Mouse (Mus musculus) midbrain, embryonic 14.5 days (tissue): ENCODE data around the gene Ccdc190. TPM values are rescaled to one million over a fixed set of nuclear protein-coding genes. Genes with fewer than 3 reads are reported as not detected.

Experiments
- ATAC-seq: fragments of 200-750 bp; cut with Nextera tagmentation; 2 replicates; pipeline ENCODE4 v1.8.0; 2017; ENCODE audit warnings: moderate number of reproducible peaks, moderate library complexity; ENCODE audit not compliant: low FRiP score, low TSS enrichment
- DNase-seq: peaks from one replicate; pipeline ENCODE4 v3.0.0-alpha.2; 2015
- H3K27ac ChIP-seq: fragments of 300-500 bp; sonication (generic); replicated peaks from 2 replicates; pipeline ENCODE4 v1.5.1; 2014; ENCODE audit warnings: mild to moderate bottlenecking, low read depth, low read length, moderate library complexity
- H3K27me3 ChIP-seq: fragments of 300-500 bp; sonication (generic); 2 replicates; pipeline ENCODE4 v1.6.1; 2014; ENCODE audit warnings: low read length, control low read depth, mixed read lengths; ENCODE audit not compliant: control insufficient read depth, insufficient read depth
- H3K36me3 ChIP-seq: fragments of 300-500 bp; sonication (generic); 2 replicates; pipeline ENCODE4 v1.6.1; 2014; ENCODE audit warnings: low read length, control low read depth; ENCODE audit not compliant: control insufficient read depth, insufficient read depth
- H3K4me1 ChIP-seq: fragments of 300-500 bp; sonication (generic); 2 replicates; pipeline ENCODE4 v1.6.1; 2014; ENCODE audit warnings: mild to moderate bottlenecking, antibody characterized with exemption, low read length, control low read depth; ENCODE audit not compliant: control insufficient read depth, insufficient read depth
- H3K4me2 ChIP-seq: fragments of 300-500 bp; sonication (generic); 2 replicates; pipeline ENCODE4 v1.6.1; 2014; ENCODE audit warnings: mild to moderate bottlenecking, low read length, moderate library complexity
- H3K4me3 ChIP-seq: fragments of 300-500 bp; sonication (generic); replicated peaks from 2 replicates; pipeline ENCODE4 v1.5.1; 2014; ENCODE audit warnings: low read depth, low read length
- H3K9ac ChIP-seq: fragments of 300-500 bp; sonication (generic); replicated peaks from 2 replicates; pipeline ENCODE4 v1.6.1; 2014; ENCODE audit warnings: mild to moderate bottlenecking, low read length, moderate library complexity
- H3K9me3 ChIP-seq: fragments of 300-500 bp; sonication (generic); 2 replicates; pipeline ENCODE4 v1.6.1; 2016; ENCODE audit warnings: low read length, control low read depth, mixed read lengths; ENCODE audit not compliant: control insufficient read depth
- WGBS: fragments of 180-500 bp; shearing (Covaris S2); extraction: QIAGEN DNeasy Blood & Tissue Kit; methylation state at CpG from one replicate; pipeline ENCODE4 v1.1.7; 2014; 5-methylcytosine and 5-hydroxymethylcytosine counted together
- polyA plus RNA-seq: library from polyadenylated mRNA; unstranded; fragments of >200 nt; fragmentation: Nextera tagmentation; extraction: Ambion mirVana; gene quantifications from 2 replicates; pipeline ENCODE4 v1.2.1, GENCODE M21; 2014

The Ccdc190 gene
- polyA plus RNA-seq, 1 experiment from 2014 or later = 3.4 TPM

GRCm38 (mm10) chr1:169947654-169948053, 19.2 kb downstream of the Ccdc190 start:
- H3K4me3 ChIP-seq = no peak overlapping the region
- H3K4me2 ChIP-seq = no peak overlapping the region
- H3K27me3 ChIP-seq = no peaks in the 10 kb centered on the region
- DNase-seq (no peak), ATAC-seq (no peak)
- WGBS = 87% methylated on average over 6 of the region's 6 CpGs
- H3K4me1 ChIP-seq = no peaks in the 10 kb centered on the region
- no peak overlapping the region for H3K9ac ChIP-seq
- H3K27ac ChIP-seq = no peak overlapping the region
- no peaks in the 10 kb centered on the region for H3K9me3 ChIP-seq
- H3K36me3 ChIP-seq = peaks cover 16% of the 10 kb centered on the region

DNA sequence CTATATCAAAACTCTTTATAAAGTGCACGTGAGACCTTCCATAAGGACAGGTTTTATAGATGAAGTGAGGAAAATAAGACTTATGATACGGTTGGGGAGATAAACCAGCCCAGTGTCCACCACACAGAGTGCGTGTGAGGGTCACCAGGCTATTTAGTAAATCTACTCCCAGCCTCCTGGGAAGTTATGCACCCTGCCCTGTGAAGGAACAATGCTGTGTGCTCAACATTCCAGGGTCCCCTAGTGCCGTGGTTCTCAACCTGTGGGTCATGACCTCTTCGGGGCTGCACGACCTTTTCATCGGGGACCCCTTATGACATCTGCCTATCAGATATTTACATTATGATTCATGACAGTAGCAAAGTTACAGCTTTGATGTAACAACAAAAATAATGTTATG, 19.8 kb downstream of the Ccdc190 start:
- WGBS = 90% methylated on average over 7 of the region's 7 CpGs
- H3K27ac ChIP-seq = no peak overlapping the region
- no peak for ATAC-seq

DNA sequence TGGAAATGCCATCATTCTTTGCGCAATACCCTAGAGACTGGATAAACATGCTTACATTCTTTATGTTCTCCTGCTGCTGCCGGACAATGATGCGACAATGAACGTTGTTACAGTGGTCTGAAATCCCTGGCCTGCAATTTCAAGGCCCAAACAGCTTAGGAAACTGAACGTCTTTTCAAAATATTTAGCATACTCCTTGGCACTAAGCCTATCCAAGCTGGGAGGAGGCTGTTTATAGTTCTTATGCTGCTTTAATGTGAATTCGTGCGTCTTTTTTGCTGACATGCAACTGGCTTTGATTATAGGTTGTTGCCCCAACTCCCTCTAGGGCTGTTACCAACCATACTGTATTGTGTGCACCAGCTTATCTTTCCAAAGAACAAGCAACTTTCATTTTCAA, 20.4 kb downstream of the Ccdc190 start:
- WGBS = 83% methylated on average over 7 of the region's 7 CpGs
- no peak for ATAC-seq

More for the DNA sequence above, 19.8 kb downstream of the Ccdc190 start:
- no peak for DNase-seq
- Histone ChIP-seq H3K4me3 (no peak overlapping the region), H3K4me2 (no peak overlapping the region), H3K36me3 (peaks cover 23% of the 10 kb centered on the region), H3K9me3 (no peaks in the 10 kb centered on the region), H3K9ac (no peak overlapping the region), H3K27me3 (no peaks in the 10 kb centered on the region), H3K4me1 (no peaks in the 10 kb centered on the region)

GRCm38 (mm10) chr1:169949981-169950380, 21.5 kb downstream of the Ccdc190 start:
- WGBS = 84% methylated on average over 7 of the region's 7 CpGs
- no peak for ATAC-seq
- no peak for DNase-seq
- Histone ChIP-seq H3K27me3 (no peaks in the 10 kb centered on the region), H3K9me3 (no peaks in the 10 kb centered on the region), H3K36me3 (peaks cover 36% of the 10 kb centered on the region), H3K4me1 (no peaks in the 10 kb centered on the region), H3K27ac (no peak overlapping the region), H3K9ac (no peak overlapping the region), H3K4me2 (no peak overlapping the region), H3K4me3 (no peak overlapping the region)

More for the DNA sequence above, 20.4 kb downstream of the Ccdc190 start:
- Histone ChIP-seq H3K4me3 (no peak overlapping the region), H3K36me3 (peaks cover 27% of the 10 kb centered on the region), H3K27me3 (no peaks in the 10 kb centered on the region), H3K9me3 (no peaks in the 10 kb centered on the region), H3K27ac (no peak overlapping the region), H3K4me2 (no peak overlapping the region), H3K4me1 (no peaks in the 10 kb centered on the region), H3K9ac (no peak overlapping the region)
- DNase-seq = no peak

DNA sequence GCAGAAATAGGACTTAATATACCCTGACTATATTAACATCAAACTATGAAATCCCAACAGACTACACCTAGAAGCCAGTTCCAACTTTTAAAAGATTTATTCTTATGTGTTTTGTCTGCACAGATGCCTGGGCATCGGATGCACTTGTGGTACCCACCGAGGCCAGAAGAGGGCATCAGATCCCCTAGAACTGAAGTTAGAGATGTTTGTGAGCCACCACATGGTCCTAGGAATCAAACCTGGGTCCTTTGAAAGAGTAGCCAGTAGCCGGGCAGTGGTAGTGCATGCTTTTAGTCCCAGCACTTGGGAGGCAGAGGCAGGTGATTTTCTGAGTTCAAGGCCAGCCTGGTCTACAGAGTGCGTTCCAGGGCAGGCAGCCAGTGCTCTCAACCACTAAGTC, 22.2 kb downstream of the Ccdc190 start:
- 92% methylated on average over 4 of the region's 4 CpGs for WGBS
- H3K4me2 ChIP-seq = no peak overlapping the region

DNA sequence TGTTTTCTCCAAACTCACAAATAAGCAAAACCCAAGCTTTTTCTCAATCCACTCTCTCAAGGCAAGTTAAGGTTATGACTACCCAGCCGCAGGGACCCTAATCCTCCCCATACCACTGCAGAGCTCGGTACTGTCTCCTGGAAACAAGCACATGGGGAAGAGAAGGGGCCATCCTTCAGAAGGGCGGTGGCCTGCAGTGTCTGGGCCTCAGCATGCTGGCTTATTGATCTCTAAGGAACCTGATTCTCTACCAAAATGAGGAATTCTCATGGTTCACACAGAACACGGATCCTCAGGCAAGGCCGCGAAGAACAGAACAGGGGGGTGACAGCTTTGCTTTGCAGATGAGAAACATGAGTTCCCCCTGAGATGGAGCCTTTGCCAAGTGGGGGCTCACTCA, 23.1 kb downstream of the Ccdc190 start:
- no peak overlapping the region for H3K9ac ChIP-seq
- H3K27me3 ChIP-seq = no peaks in the 10 kb centered on the region
- no peak overlapping the region for H3K4me2 ChIP-seq
- 91% methylated on average over 6 of the region's 6 CpGs for WGBS
- no peak overlapping the region for H3K4me3 ChIP-seq
- no peak overlapping the region for H3K27ac ChIP-seq
- DNase-seq (no peak), ATAC-seq (no peak)
- H3K36me3 ChIP-seq = peaks cover 52% of the 10 kb centered on the region
- no peaks in the 10 kb centered on the region for H3K9me3 ChIP-seq
- no peaks in the 10 kb centered on the region for H3K4me1 ChIP-seq

More for the DNA sequence above, 22.2 kb downstream of the Ccdc190 start:
- ATAC-seq (no peak), DNase-seq (no peak)
- Histone ChIP-seq H3K9me3 (no peaks in the 10 kb centered on the region), H3K36me3 (peaks cover 42% of the 10 kb centered on the region), H3K4me1 (no peaks in the 10 kb centered on the region), H3K4me3 (no peak overlapping the region), H3K27me3 (no peaks in the 10 kb centered on the region), H3K27ac (no peak overlapping the region), H3K9ac (no peak overlapping the region)

DNA sequence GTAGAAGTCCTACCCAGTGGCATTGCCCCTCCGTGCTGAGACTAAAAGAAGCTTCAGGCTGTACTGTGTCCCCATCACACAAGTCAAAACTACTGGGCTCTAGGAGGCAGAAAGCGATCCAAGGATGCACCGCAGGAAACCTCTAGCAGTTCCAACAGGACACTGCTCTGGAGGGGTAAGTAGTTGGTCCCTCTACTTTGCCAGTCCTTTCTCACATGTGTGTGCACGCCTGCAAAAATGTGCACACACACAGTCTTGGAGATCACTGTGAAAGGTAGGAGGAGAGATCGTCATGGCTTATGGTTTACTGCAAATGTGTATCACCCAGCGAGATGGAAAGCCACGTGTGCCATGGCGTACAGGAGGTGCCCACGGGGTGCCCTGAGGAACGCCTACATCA, 24.2 kb downstream of the Ccdc190 start:
- Histone ChIP-seq H3K9me3 (no peaks in the 10 kb centered on the region), H3K4me1 (no peaks in the 10 kb centered on the region), H3K4me2 (no peak overlapping the region), H3K9ac (no peak overlapping the region), H3K36me3 (peaks cover 61% of the 10 kb centered on the region), H3K27me3 (no peaks in the 10 kb centered on the region), H3K27ac (no peak overlapping the region), H3K4me3 (no peak overlapping the region)
- 96% methylated on average over 10 of the region's 10 CpGs for WGBS
- ATAC-seq (no peak), DNase-seq (no peak)

GRCm38 (mm10) chr1:169953106-169953505, 24.7 kb downstream of the Ccdc190 start:
- H3K9ac ChIP-seq = no peak overlapping the region
- no peak for ATAC-seq
- no peaks in the 10 kb centered on the region for H3K27me3 ChIP-seq
- no peak overlapping the region for H3K27ac ChIP-seq
- H3K4me1 ChIP-seq = no peaks in the 10 kb centered on the region
- 95% methylated on average over 10 of the region's 10 CpGs for WGBS
- no peak overlapping the region for H3K4me3 ChIP-seq
- H3K4me2 ChIP-seq = no peak overlapping the region
- H3K9me3 ChIP-seq = no peaks in the 10 kb centered on the region
- peaks cover 65% of the 10 kb centered on the region for H3K36me3 ChIP-seq
- no peak for DNase-seq

DNA sequence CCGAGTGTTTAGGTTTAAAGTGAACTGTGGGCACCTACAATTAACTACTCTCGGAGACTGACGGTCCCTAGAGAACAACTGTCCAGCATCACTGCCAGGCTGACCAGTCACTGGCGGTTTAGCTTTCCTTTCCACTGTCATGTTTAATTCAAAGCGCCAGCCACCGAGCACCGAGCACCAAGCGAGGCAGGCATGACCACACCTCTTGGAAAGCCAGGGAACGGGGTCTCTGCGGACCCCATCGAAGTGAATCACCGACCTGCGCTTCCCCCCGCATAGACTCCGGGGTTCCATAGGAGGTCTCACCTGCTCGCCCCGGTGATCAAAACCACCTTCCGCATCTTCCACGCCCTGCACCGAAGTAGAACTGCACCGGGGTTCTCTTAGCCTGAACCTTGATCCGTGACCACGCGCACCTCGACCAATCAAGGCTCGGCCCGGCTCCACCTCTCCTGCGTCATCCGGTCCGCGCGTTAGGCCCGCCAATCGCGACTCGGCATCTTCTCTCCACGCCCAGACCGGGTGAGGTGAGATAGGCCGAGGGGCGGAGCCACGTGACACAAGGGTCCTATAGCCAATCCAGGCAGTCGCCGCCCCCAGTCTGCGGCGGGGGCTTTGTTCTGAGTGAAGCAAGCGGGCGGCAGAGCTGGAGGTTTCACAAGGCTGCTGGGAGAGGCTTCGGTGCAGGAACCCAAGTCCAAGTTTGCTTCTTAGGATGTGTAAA, 40.5 kb downstream of the Ccdc190 start, which contains the start of gene Hsd17b7:
Hsd17b7 (minus strand) TSS at position 450 of the 724 bp plus-strand sequence.
- 1% methylated on average over 48 of the region's 48 CpGs for WGBS
- DNase-seq = peak; percentile 100

More for the DNA sequence above, 40.5 kb downstream of the Ccdc190 start, which contains the start of gene Hsd17b7:
- peak within 1 kb of the TSS; percentile 44 for H3K9ac ChIP-seq
- peaks cover 20% of the 10 kb centered on the region for H3K36me3 ChIP-seq
- H3K4me3 ChIP-seq = peak within 1 kb of the TSS; percentile 65
- H3K27ac ChIP-seq = peak within 1 kb of the TSS; percentile 77
- H3K9me3 ChIP-seq = no peaks in the 10 kb centered on the region
- ATAC-seq = peak; percentile 100
- peaks cover 16% of the 10 kb centered on the region; the same call in 1 of the 2 replicates for H3K4me1 ChIP-seq
- peak within 1 kb of the TSS; percentile 78 for H3K4me2 ChIP-seq
- H3K27me3 ChIP-seq = no peaks in the 10 kb centered on the region
